Mouse (Mus musculus): ENCODE data around the gene Scp2. TPM values are rescaled to one million over a fixed set of nuclear protein-coding genes. Genes with fewer than 3 reads are reported as not detected.

Gene Scp2
- polyA plus RNA-seq, 1 experiment from 2014 or later = 293 TPM

- no peak overlapping the region for H3K4me2 ChIP-seq (replicated peaks)
- no peaks in the 10 kb centered on the region for H3K9me3 ChIP-seq
- WGBS = 76% methylated on average over 3 of the region's 3 CpGs
- no peak overlapping the region for H3K9ac ChIP-seq
- no peaks in the 10 kb centered on the region for H3K4me1 ChIP-seq (replicated peaks)
- no peaks in the 10 kb centered on the region for H3K27me3 ChIP-seq (replicated peaks)
- no peak for ATAC-seq
- H3K4me3 ChIP-seq (replicated peaks) = no peak overlapping the region
- H3K27ac ChIP-seq = no peak overlapping the region
- H3K36me3 ChIP-seq = no peaks in the 10 kb centered on the region
These were observed 14.3 kb downstream of the Scp2 start for GRCm38 (mm10) chr4:108130452-108130851.

- H3K9ac ChIP-seq = no peak overlapping the region
- H3K27ac ChIP-seq = no peak overlapping the region
- H3K4me2 ChIP-seq (replicated peaks) = no peak overlapping the region
- no peak for ATAC-seq
- H3K36me3 ChIP-seq = no peaks in the 10 kb centered on the region
- no peaks in the 10 kb centered on the region for H3K4me1 ChIP-seq (replicated peaks)
- H3K9me3 ChIP-seq = no peaks in the 10 kb centered on the region
- H3K4me3 ChIP-seq (replicated peaks) = no peak overlapping the region
- WGBS = 92% methylated on average over 2 of the region's 2 CpGs
- H3K27me3 ChIP-seq (replicated peaks) = no peaks in the 10 kb centered on the region
These were observed 16.5 kb downstream of the Scp2 start for GRCm38 (mm10) chr4:108128339-108128738.

DNA sequence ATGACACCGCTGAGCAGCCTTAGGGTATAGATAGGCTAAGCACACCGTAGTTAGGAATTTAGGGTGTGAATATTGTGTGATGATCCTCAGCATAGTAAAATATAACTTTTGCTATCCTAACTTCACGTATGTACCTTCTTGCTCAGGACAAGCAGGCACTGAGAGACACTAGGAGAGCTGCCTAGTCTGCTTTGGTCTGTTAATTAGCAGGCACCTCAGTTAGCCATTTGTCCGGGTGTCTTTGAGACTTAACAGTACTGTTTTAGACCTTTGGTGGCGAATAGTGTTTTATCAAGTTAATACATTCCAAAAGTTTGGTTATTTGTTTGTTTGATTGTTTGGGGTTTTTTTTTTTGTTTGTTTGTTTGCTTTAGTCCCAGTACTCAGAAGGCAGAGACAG lies 17.3 kb downstream of the Scp2 start:
- H3K36me3 ChIP-seq = no peaks in the 10 kb centered on the region
- H3K4me1 ChIP-seq (replicated peaks) = no peaks in the 10 kb centered on the region
- H3K27me3 ChIP-seq (replicated peaks) = no peaks in the 10 kb centered on the region
- no peak overlapping the region for H3K4me2 ChIP-seq (replicated peaks)
- no peak overlapping the region for H3K27ac ChIP-seq
- H3K9me3 ChIP-seq = no peaks in the 10 kb centered on the region
- no peak for ATAC-seq
- no peak overlapping the region for H3K4me3 ChIP-seq (replicated peaks)
- 89% methylated on average over 5 of the region's 5 CpGs for WGBS
- no peak overlapping the region for H3K9ac ChIP-seq

- Histone ChIP-seq H3K4me1 (replicated peaks) (no peaks in the 10 kb centered on the region), H3K9me3 (no peaks in the 10 kb centered on the region), H3K27ac (no peak overlapping the region), H3K4me2 (replicated peaks) (no peak overlapping the region), H3K36me3 (no peaks in the 10 kb centered on the region), H3K9ac (no peak overlapping the region), H3K4me3 (replicated peaks) (no peak overlapping the region), H3K27me3 (replicated peaks) (no peaks in the 10 kb centered on the region)
- no peak for ATAC-seq
- 83% methylated on average over 4 of the region's 4 CpGs for WGBS
These were observed 18.5 kb downstream of the Scp2 start for GRCm38 (mm10) chr4:108126260-108126659.

GRCm38 (mm10) chr4:108124104-108124503 lies 20.7 kb downstream of the Scp2 start:
- no peak for ATAC-seq
- H3K27me3 ChIP-seq (replicated peaks) = no peaks in the 10 kb centered on the region
- H3K9me3 ChIP-seq = no peaks in the 10 kb centered on the region
- WGBS = 85% methylated on average over 1 of the region's 1 CpGs
- no peaks in the 10 kb centered on the region for H3K4me1 ChIP-seq (replicated peaks)
- no peaks in the 10 kb centered on the region for H3K36me3 ChIP-seq
- no peak overlapping the region for H3K27ac ChIP-seq
- H3K4me2 ChIP-seq (replicated peaks) = no peak overlapping the region
- no peak overlapping the region for H3K9ac ChIP-seq
- H3K4me3 ChIP-seq (replicated peaks) = no peak overlapping the region

DNA sequence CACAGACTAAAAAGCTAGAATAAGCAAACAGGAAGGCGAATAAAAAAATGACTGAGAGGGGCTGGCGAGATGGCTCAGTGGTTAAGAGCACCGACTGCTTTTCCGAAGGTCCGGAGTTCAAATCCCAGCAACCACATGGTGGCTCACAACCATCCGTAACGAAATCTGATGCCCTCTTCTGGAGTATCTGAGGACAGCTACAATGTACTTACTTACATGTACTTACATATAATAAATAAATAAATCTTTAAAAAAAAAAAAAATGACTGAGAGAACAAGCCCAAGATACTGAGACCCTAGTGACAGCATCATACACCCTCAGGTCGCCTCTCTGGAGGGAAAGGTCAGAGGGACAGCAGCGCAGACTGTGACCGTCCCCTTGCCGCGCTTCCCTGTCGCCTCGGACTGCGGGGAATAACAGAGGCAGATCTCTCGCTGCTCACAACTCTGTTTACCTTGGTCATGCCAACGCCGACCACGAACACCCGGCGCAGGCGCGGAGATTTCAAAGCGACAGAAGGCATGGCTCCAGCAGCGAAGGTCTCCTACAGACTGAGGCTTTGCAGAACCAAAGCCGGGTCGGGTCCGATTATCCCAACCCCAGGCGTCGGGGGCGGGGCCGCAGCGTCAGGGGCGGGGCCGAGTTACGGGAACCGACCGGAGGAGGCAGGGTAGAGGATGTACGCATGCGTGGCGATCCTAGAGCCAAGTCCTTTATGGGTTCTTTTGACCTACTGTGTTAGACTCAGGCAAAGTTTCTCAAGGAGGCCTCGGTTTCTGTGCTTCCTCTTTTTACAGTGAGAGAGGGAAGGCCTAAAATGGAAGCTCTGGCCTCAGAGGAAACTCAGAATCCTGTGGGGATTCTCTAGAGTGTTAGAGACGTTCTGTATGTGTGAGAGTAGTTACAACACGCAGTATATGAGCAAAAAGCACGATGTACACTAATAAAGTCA lies 26.6 kb downstream of the Scp2 start:
- H3K27ac ChIP-seq = peak overlapping the region; percentile 58; the same call in 1 of the 2 replicates
- peak overlapping the region; percentile 50 for H3K9ac ChIP-seq
- peak; percentile 96 for ATAC-seq
- no peaks in the 10 kb centered on the region for H3K36me3 ChIP-seq
- peak overlapping the region; percentile 59 for H3K4me2 ChIP-seq (replicated peaks)
- no peaks in the 10 kb centered on the region for H3K9me3 ChIP-seq
- H3K27me3 ChIP-seq (replicated peaks) = no peaks in the 10 kb centered on the region
- H3K4me1 ChIP-seq (replicated peaks) = no peaks in the 10 kb centered on the region
- 13% methylated on average over 45 of the region's 45 CpGs for WGBS
- H3K4me3 ChIP-seq (replicated peaks) = peak overlapping the region; percentile 56

GRCm38 (mm10) chr4:108117488-108117887 lies 27.3 kb downstream of the Scp2 start:
- H3K4me2 ChIP-seq (replicated peaks) = no peak overlapping the region
- no peak overlapping the region for H3K27ac ChIP-seq
- H3K36me3 ChIP-seq = no peaks in the 10 kb centered on the region
- 91% methylated on average over 8 of the region's 8 CpGs for WGBS
- no peak for ATAC-seq
- no peak overlapping the region for H3K9ac ChIP-seq
- H3K4me1 ChIP-seq (replicated peaks) = no peaks in the 10 kb centered on the region
- H3K9me3 ChIP-seq = no peaks in the 10 kb centered on the region
- H3K4me3 ChIP-seq (replicated peaks) = no peak overlapping the region
- H3K27me3 ChIP-seq (replicated peaks) = no peaks in the 10 kb centered on the region

- no peak for ATAC-seq
- Histone ChIP-seq H3K9me3 (no peaks in the 10 kb centered on the region), H3K27ac (no peak overlapping the region), H3K4me1 (replicated peaks) (no peaks in the 10 kb centered on the region), H3K4me3 (replicated peaks) (no peak overlapping the region), H3K4me2 (replicated peaks) (no peak overlapping the region), H3K9ac (no peak overlapping the region), H3K36me3 (no peaks in the 10 kb centered on the region), H3K27me3 (replicated peaks) (no peaks in the 10 kb centered on the region)
- 91% methylated on average over 2 of the region's 2 CpGs for WGBS
These were observed 28.3 kb downstream of the Scp2 start for GRCm38 (mm10) chr4:108116466-108116865.

DNA sequence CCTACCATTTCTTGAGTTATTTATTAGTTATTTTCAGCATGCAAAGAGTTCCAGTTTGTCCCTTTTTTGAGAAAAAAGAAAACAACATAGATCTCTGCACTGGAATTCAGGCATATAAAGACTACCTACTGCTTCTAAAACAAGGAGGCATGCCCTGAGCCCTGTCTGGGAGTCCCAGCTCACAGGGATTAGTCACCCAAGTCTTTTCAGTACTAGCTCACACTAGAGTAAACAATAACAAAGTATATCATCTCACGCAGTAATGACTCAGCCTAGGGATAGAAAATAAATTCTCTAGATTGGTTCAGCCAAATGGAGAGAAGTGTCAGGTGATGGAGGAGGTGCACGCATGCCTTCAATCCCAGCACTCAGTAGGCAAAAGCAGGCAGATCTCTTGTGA lies 34.1 kb downstream of the Scp2 start:
- Histone ChIP-seq H3K4me2 (replicated peaks) (no peak overlapping the region), H3K36me3 (no peaks in the 10 kb centered on the region), H3K9ac (no peak overlapping the region), H3K4me1 (replicated peaks) (no peaks in the 10 kb centered on the region), H3K4me3 (replicated peaks) (no peak overlapping the region), H3K9me3 (no peaks in the 10 kb centered on the region), H3K27ac (no peak overlapping the region), H3K27me3 (replicated peaks) (no peaks in the 10 kb centered on the region)
- ATAC-seq = no peak
- 82% methylated on average over 2 of the region's 2 CpGs for WGBS

- H3K4me2 ChIP-seq (replicated peaks) = no peak overlapping the region
- H3K4me1 ChIP-seq (replicated peaks) = no peaks in the 10 kb centered on the region
- H3K4me3 ChIP-seq (replicated peaks) = no peak overlapping the region
- 95% methylated on average over 7 of the region's 7 CpGs for WGBS
- ATAC-seq = no peak
- no peak overlapping the region for H3K27ac ChIP-seq
- H3K27me3 ChIP-seq (replicated peaks) = no peaks in the 10 kb centered on the region
- H3K9ac ChIP-seq = no peak overlapping the region
- H3K36me3 ChIP-seq = no peaks in the 10 kb centered on the region
- no peaks in the 10 kb centered on the region for H3K9me3 ChIP-seq
These were observed 35.1 kb downstream of the Scp2 start for GRCm38 (mm10) chr4:108109728-108110127.

- 77% methylated on average over 4 of the region's 4 CpGs for WGBS
These were observed 48.5 kb downstream of the Scp2 start, which contains the start of gene Podn for GRCm38 (mm10) chr4:108096345-108096744. Gene Podn, minus strand, starts transcription at chr4:108096445.

DNA sequence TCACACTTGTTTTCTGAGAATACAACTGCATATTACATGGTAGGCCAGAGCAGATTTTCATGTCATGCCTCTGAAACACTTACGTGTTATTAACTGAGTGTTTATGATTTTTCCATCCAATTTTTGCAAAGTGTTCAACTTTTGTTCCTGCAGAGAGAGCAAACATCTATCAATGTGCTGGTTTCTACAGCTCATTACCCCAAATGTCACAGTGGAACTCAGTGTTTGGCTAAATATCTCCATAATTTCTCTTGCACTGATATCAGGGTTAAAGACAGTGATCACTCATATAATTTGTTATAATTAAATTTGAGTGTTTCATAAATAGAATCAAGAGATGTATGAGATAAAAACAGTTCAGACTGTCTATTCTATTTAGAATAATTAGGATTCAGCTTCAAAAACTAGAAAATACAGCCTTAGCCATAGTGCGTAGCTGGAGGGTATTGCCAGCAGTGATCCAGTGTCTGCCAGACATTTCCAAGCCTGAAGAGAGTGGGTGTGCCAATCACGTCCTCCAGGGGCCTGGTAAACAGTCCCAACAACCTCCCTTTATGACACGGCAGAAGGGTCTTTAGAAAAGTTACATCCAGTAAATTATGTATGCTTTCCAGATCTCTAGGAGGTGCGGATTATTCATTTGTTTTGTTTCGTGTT lies 51.9 kb downstream of the Scp2 start:
- Histone ChIP-seq H3K36me3 (no peaks in the 10 kb centered on the region; the same call in 1 of the 2 replicates), H3K27ac (no peak overlapping the region), H3K4me1 (replicated peaks) (no peaks in the 10 kb centered on the region), H3K4me3 (replicated peaks) (no peak overlapping the region), H3K27me3 (replicated peaks) (no peaks in the 10 kb centered on the region), H3K4me2 (replicated peaks) (no peak overlapping the region), H3K9me3 (no peaks in the 10 kb centered on the region), H3K9ac (no peak overlapping the region)
- no peak for ATAC-seq
- WGBS = 78% methylated on average over 6 of the region's 6 CpGs

More at GRCm38 (mm10) chr4:108096345-108096744, 48.5 kb downstream of the Scp2 start, which contains the start of gene Podn:
- Histone ChIP-seq H3K4me2 (replicated peaks) (no peak within 1 kb of the TSS), H3K4me3 (replicated peaks) (no peak within 1 kb of the TSS), H3K36me3 (no peaks in the 10 kb centered on the region; the same call in 1 of the 2 replicates), H3K9me3 (no peaks in the 10 kb centered on the region), H3K27me3 (replicated peaks) (no peaks in the 10 kb centered on the region), H3K27ac (no peak within 1 kb of the TSS), H3K9ac (no peak within 1 kb of the TSS), H3K4me1 (replicated peaks) (no peaks in the 10 kb centered on the region)
- ATAC-seq = no peak
